Mouse (Mus musculus): ENCODE results near the gene Bnipl. TPM values are rescaled to one million over a fixed set of nuclear protein-coding genes. Genes with fewer than 3 reads are reported as not detected.

Gene Bnipl
- 0.34 TPM in 1 of 2 replicates, not detected in the other for polyA plus RNA-seq (2012)

GRCm38 (mm10) chr3:95250783-95251424 lies at the start of gene Bnipl:
TSS of gene Bnipl (minus strand) at chr3:95251193.

GRCm38 (mm10) chr3:95281216-95282126 lies 30.5 kb upstream of the Bnipl start, which contains the start of the genes Mindy1 and Prune1:
TSS of gene Mindy1 (plus strand) at chr3:95281345.
TSS of gene Prune1 (minus strand) at chr3:95282076.

GRCm38 (mm10) chr3:95241498-95241897 lies 9.5 kb downstream of the Bnipl start, which contains the start of gene Gm128:
TSS of gene Gm128 (minus strand) at chr3:95241598.

DNA sequence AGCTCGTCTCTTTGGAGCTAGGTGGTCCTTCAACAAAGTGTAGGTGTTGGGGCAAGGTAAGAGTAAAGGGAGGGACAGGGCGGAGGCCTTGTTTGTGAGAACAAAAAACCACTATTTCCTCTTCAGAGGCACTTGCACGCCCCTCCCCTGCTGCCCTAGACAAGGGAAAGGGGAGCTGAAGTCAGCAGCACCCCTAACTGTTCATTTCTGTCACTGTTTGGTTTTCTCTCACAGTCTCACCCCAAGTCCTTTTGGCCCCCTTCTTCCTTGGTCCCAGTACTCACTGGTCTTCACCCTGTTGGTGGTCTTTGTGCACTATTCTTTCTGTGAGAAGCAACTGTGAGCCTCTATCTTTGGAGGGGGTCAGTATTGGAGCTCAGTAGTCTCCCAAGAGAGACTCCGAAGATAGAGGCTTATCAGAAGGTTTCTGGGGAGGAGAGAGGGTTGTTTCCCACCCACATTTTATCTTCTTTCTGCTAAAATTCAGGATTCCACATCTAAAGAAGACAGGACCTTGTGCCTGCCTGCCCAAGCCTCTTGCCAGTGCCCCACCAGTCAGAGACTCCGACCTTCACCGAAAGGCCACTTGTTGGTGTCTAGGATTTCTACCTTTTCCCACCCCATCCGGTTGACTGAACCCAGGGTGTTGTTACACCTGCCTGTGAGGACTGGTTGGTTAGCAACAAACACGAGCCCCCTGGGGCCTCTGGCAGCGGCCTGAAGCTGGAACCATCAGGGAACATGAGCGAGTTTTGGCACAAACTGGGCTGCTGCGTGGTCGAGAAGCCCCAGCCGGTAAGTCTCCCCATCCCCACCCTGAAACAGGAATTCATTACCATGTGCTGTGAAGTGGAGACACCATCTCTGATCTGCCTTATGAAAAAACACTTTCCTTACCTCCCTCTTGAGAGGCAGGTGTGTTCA lies 19.4 kb downstream of the Bnipl start, which contains the start of gene Mllt11:
Mllt11 (minus strand) TSS at position 874 of the 924 bp plus-strand sequence.

GRCm38 (mm10) chr3:95228148-95228893 lies 22.7 kb downstream of the Bnipl start, which contains the start of gene Cdc42se1:
TSS of gene Cdc42se1 (plus strand) at chr3:95228732.

GRCm38 (mm10) chr3:95217255-95218134 lies 33.5 kb downstream of the Bnipl start, which contains the start of gene Gabpb2:
TSS of gene Gabpb2 (minus strand) at chr3:95217916.

Other genes with a start within 250 kb of the Bnipl start
- 34.9 and 36.5 TPM in 2 replicates for gene Zfp687, start 235.7 kb downstream of the Bnipl start, polyA plus RNA-seq (2012)
- 95.3 and 114 TPM in 2 replicates for gene Psmd4, start 208.6 kb downstream of the Bnipl start, polyA plus RNA-seq (2012)
- 15.0 and 24.5 TPM in 2 replicates for gene Pip5k1a, start 144.3 kb downstream of the Bnipl start, polyA plus RNA-seq (2012)
- gene Vps72, start 140.2 kb downstream of the Bnipl start, polyA plus RNA-seq (2012), result 224 and 237 TPM in 2 replicates
- not detected in 2 replicates for gene Tmod4, start 126.7 kb downstream of the Bnipl start, polyA plus RNA-seq (2012)
- 6.1 and 9.0 TPM in 2 replicates for gene Scnm1, start 117.2 kb downstream of the Bnipl start, polyA plus RNA-seq (2012)
- gene Lysmd1, start 117.1 kb downstream of the Bnipl start, polyA plus RNA-seq (2012), result 3.8 and 4.7 TPM in 2 replicates
- gene Tnfaip8l2, start 108.8 kb downstream of the Bnipl start, polyA plus RNA-seq (2012), result 10.5 and 16.0 TPM in 2 replicates
- gene Sema6c, start 90.7 kb downstream of the Bnipl start, polyA plus RNA-seq (2012), result 6.5 and 7.1 TPM in 2 replicates
- gene Gabpb2, start 33.3 kb downstream of the Bnipl start, polyA plus RNA-seq (2012), result 2.2 and 2.7 TPM in 2 replicates
- gene Cdc42se1, start 22.5 kb downstream of the Bnipl start, polyA plus RNA-seq (2012), result 138 and 173 TPM in 2 replicates
- gene Mllt11, start 19.0 kb downstream of the Bnipl start, polyA plus RNA-seq (2012), result 3.4 and 4.4 TPM in 2 replicates
- gene Gm128, start 9.6 kb downstream of the Bnipl start, polyA plus RNA-seq (2012), result 3.4 TPM in 2 replicates
- gene Mindy1, start 30.2 kb upstream of the Bnipl start, polyA plus RNA-seq (2012), result 118 and 120 TPM in 2 replicates
- 2.8 and 3.0 TPM in 2 replicates for gene Prune1, start 30.9 kb upstream of the Bnipl start, polyA plus RNA-seq (2012)
- 2.0 and 2.2 TPM in 2 replicates for gene Anxa9, start 56.0 kb upstream of the Bnipl start, polyA plus RNA-seq (2012)
- gene Cers2, start 63.6 kb upstream of the Bnipl start, polyA plus RNA-seq (2012), result 352 and 417 TPM in 2 replicates
- 12.8 and 14.9 TPM in 2 replicates for gene Setdb1, start 106.0 kb upstream of the Bnipl start, polyA plus RNA-seq (2012)
- not detected in 2 replicates for gene 4930558C23Rik, start 151.6 kb upstream of the Bnipl start, polyA plus RNA-seq (2012)
- 14.1 and 15.5 TPM in 2 replicates for gene Arnt, start 183.2 kb upstream of the Bnipl start, polyA plus RNA-seq (2012)
- gene Ctsk, start 248.1 kb upstream of the Bnipl start, polyA plus RNA-seq (2012), result not detected in 2 replicates

Measured in megakaryocyte-erythroid progenitor cell, adult 5 weeks (primary cell).